Mouse (Mus musculus): ENCODE results near the gene Thap7. TPM values are rescaled to one million over a fixed set of nuclear protein-coding genes. Genes with fewer than 3 reads are reported as not detected.
A peak's percentile ranks its signal among the peaks of the same experiment; 100 is the strongest.

Thap7 gene
- polyA plus RNA-seq, 1 experiment from 2014 or later: 24.4 TPM

DNA sequence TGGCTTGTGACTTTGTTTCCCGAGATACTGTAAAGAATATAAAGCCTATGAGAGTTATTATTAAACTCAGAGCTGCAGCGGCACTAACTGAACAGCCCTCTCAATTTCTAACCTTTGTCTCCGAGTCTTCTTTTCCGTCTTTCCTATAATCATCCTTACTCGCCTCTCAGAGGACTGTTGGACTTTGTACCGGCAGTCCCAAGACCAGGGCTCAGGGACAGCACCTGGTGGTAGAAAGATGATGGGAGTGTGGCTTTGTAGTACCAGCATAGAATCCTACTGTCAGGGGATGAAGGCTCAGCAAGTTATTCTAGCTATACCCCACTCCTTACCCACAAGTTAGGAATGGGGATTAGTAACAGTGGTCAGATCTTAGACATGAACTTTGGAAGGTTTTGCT is 4.7 kb downstream of the Thap7 start:
- ATAC-seq (no peak), DNase-seq (no peak)
- no peaks in the 10 kb centered on the region for H3K9me3 ChIP-seq (ENCODE audit: low read length)
- H3K27me3 ChIP-seq (ENCODE audit: insufficient read depth, low read length): no peaks in the 10 kb centered on the region
- 86% methylated on average over 6 of the region's 6 CpGs for WGBS (ENCODE audit: insufficient replicate concordance)
- no peak overlapping the region for H3K9ac ChIP-seq (replicated peaks)
- H3K4me3 ChIP-seq (ENCODE audit: low read depth, low read length): no peak overlapping the region
- TF ChIP-seq CTCF (IDR thresholded peaks at IDR 0.05; ENCODE audit: low read depth) (no peak), EP300 (IDR thresholded peaks at IDR 0.05; ENCODE audit: low read depth) (no peak)
- no peak overlapping the region for H3K4me2 ChIP-seq (ENCODE audit: low read depth, low read length)
- H3K4me1 ChIP-seq (ENCODE audit: insufficient read depth): peaks cover 8% of the 10 kb centered on the region
- no peak overlapping the region for H3K27ac ChIP-seq (ENCODE audit: low read depth)
- peaks cover 68% of the 10 kb centered on the region for H3K36me3 ChIP-seq (replicated peaks; ENCODE audit: insufficient read depth, low read length)

DNA sequence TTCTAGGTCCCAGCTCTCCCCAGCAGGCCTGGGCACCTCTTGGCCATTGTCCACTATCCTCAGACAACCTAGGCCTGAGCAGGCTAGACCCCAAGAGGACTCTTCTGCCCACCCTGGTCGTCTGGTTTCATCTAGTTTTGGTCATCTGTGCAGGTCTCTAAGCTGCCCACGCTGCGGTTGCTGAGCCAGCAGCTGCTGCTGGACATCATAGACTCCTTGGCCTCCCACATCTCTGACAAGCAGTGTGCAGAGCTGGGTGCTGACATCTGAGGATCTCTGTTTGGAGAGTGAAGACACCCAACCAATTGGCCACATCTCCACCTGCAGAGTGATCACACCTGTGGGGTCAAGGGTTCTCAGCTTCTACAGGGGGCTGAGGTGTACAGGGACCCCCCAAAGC is 5.4 kb downstream of the Thap7 start:
- Histone ChIP-seq H3K4me2 (ENCODE audit: low read depth, low read length) (no peak overlapping the region), H3K9me3 (ENCODE audit: low read length) (no peaks in the 10 kb centered on the region), H3K9ac (replicated peaks) (no peak overlapping the region), H3K4me3 (ENCODE audit: low read depth, low read length) (no peak overlapping the region), H3K4me1 (ENCODE audit: insufficient read depth) (peaks cover 8% of the 10 kb centered on the region), H3K36me3 (replicated peaks; ENCODE audit: insufficient read depth, low read length) (peaks cover 75% of the 10 kb centered on the region), H3K27me3 (ENCODE audit: insufficient read depth, low read length) (no peaks in the 10 kb centered on the region), H3K27ac (ENCODE audit: low read depth) (no peak overlapping the region)
- WGBS (ENCODE audit: insufficient replicate concordance): 80% methylated on average over 3 of the region's 3 CpGs
- DNase-seq: no peak
- ATAC-seq: no peak
- TF ChIP-seq EP300 (IDR thresholded peaks at IDR 0.05; ENCODE audit: low read depth): no peak
- TF ChIP-seq CTCF (IDR thresholded peaks at IDR 0.05; ENCODE audit: low read depth): no peak

DNA sequence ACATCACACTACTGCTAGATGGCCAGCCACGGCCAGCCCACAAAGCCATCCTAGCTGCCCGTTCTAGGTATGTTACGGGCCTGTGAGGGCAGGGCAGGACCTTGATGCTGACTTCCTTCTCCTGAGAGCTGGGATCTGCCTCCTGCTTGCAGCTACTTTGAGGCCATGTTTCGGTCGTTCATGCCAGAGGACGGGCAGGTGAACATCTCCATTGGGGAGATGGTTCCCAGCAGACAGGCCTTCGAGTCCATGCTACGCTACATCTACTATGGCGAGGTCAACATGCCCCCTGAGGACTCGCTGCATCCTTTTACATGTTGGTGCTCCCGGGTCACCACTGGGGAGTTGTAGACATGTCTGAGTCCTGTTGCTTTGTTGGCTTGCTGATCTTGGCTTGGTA is 6.8 kb downstream of the Thap7 start:
- no peaks in the 10 kb centered on the region for H3K27me3 ChIP-seq (ENCODE audit: insufficient read depth, low read length)
- no peaks in the 10 kb centered on the region for H3K4me1 ChIP-seq (ENCODE audit: insufficient read depth)
- ATAC-seq: no peak
- WGBS (ENCODE audit: insufficient replicate concordance): 89% methylated on average over 11 of the region's 11 CpGs
- no peaks in the 10 kb centered on the region for H3K9me3 ChIP-seq (ENCODE audit: low read length)
- peaks cover 86% of the 10 kb centered on the region for H3K36me3 ChIP-seq (replicated peaks; ENCODE audit: insufficient read depth, low read length)
- TF ChIP-seq EP300 (IDR thresholded peaks at IDR 0.05; ENCODE audit: low read depth): no peak
- TF ChIP-seq CTCF (IDR thresholded peaks at IDR 0.05; ENCODE audit: low read depth): no peak
- no peak overlapping the region for H3K27ac ChIP-seq (ENCODE audit: low read depth)
- H3K9ac ChIP-seq (replicated peaks): no peak overlapping the region
- no peak overlapping the region for H3K4me3 ChIP-seq (ENCODE audit: low read depth, low read length)
- DNase-seq: no peak
- H3K4me2 ChIP-seq (ENCODE audit: low read depth, low read length): no peak overlapping the region

DNA sequence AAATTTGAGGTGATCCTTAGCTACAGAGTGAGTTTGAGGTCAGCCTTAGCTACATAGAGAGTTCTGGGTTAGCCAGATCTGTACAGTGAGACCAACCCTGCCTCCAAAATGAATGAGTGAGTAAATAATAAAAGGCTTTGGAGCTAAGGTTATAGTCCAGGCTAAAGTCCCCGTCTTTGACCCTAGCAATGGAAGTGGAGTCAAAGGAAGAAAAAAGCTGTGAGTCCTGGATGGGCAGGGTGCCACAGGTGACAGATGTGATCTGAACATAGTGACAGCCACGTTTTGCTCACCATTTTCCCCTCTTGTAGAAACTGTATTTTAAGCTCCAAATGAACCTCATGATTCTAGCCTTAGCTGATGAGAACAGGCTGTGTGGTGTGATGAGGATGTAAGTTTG is 12.0 kb downstream of the Thap7 start:
- H3K9ac ChIP-seq (replicated peaks): no peak overlapping the region
- no peaks in the 10 kb centered on the region for H3K9me3 ChIP-seq (ENCODE audit: low read length)
- 67% methylated on average over 2 of the region's 2 CpGs for WGBS (ENCODE audit: insufficient replicate concordance)
- no peak for ATAC-seq
- H3K4me1 ChIP-seq (ENCODE audit: insufficient read depth): no peaks in the 10 kb centered on the region
- H3K36me3 ChIP-seq (replicated peaks; ENCODE audit: insufficient read depth, low read length): peaks cover 63% of the 10 kb centered on the region
- DNase-seq: no peak
- no peak overlapping the region for H3K4me2 ChIP-seq (ENCODE audit: low read depth, low read length)
- H3K4me3 ChIP-seq (ENCODE audit: low read depth, low read length): no peak overlapping the region
- TF ChIP-seq CTCF (IDR thresholded peaks at IDR 0.05; ENCODE audit: low read depth) (no peak), EP300 (IDR thresholded peaks at IDR 0.05; ENCODE audit: low read depth) (no peak)
- H3K27ac ChIP-seq (ENCODE audit: low read depth): no peak overlapping the region
- no peaks in the 10 kb centered on the region for H3K27me3 ChIP-seq (ENCODE audit: insufficient read depth, low read length)

DNA sequence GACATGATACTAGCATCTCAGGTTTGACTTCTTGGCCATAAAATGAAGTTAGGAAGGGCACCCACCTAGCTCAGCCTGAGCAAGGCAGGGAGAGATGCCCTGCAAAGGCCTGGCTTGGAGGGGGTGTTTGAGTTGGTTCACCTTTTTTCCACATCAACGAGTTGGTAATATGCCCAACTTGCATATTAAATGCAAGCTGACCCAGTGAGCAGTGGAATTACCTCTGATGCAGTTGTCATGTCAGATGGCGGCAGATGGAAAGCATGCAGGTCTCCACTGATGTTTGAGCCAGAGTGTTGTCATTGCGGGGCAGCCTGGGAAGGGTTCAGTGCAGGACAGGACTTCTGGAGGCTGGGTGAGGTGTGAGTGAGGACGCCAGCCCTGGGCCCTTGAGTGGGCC is 19.5 kb downstream of the Thap7 start:
- Histone ChIP-seq H3K9me3 (ENCODE audit: low read length) (no peaks in the 10 kb centered on the region), H3K27ac (ENCODE audit: low read depth) (0 out of 2 replicates have a peak overlapping the region, but pooled peaks have one; percentile 82), H3K4me2 (ENCODE audit: low read depth, low read length) (no peak overlapping the region), H3K9ac (replicated peaks) (0 out of 2 replicates have a peak overlapping the region, but pooled peaks have one; percentile 11), H3K4me1 (ENCODE audit: insufficient read depth) (peaks cover 28% of the 10 kb centered on the region), H3K36me3 (replicated peaks; ENCODE audit: insufficient read depth, low read length) (peaks cover 31% of the 10 kb centered on the region), H3K27me3 (ENCODE audit: insufficient read depth, low read length) (no peaks in the 10 kb centered on the region), H3K4me3 (ENCODE audit: low read depth, low read length) (no peak overlapping the region)
- TF ChIP-seq EP300 (IDR thresholded peaks at IDR 0.05; ENCODE audit: low read depth): no peak
- TF ChIP-seq CTCF (IDR thresholded peaks at IDR 0.05; ENCODE audit: low read depth): no peak
- DNase-seq (no peak), ATAC-seq (no peak)
- WGBS (ENCODE audit: insufficient replicate concordance): 87% methylated on average over 4 of the region's 4 CpGs

DNA sequence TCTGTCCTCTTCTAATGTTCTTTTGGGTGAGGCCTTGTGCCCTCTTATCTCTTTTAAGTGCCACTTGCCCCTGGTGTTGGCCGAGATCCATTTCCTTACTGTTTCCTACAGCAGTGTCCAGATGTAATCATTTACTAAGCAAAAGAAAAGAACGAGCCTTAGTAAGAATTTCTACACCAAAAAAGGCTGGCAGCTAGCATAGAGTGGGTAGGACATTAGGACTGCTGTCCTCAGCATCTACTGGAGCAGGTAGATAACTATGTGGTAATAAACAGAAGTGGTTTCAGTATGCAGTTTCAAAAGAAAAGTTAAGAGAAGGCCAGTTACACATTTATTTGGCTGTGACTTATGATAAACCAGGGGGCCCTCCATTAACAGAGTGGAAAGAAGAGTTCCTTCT is 20.2 kb downstream of the Thap7 start:
- H3K36me3 ChIP-seq (replicated peaks; ENCODE audit: insufficient read depth, low read length): peaks cover 26% of the 10 kb centered on the region

DNA sequence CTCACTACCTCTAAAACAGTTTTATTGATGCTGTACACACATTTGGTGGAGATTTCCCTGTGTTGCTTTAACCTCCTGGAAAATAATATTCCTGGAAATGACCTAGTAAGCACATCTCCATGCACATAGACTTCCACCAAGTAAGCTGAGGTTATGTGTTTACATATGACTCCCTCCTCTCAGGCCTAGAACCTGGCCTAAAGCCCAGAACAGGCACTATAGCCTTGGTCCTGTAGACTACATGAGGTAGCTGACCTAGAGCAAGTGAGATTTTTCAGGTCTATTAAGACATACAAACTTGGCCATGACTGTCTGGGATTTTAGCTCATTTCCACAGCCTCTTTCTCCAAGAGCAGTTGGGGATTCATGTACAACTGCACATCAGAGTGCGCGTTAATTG is 20.8 kb downstream of the Thap7 start:
- WGBS (ENCODE audit: insufficient replicate concordance): 88% methylated on average over 2 of the region's 2 CpGs
- H3K4me2 ChIP-seq (ENCODE audit: low read depth, low read length): peak overlapping the region; percentile 94
- H3K9ac ChIP-seq (replicated peaks): peak overlapping the region; percentile 67; the same call in 1 of the 2 replicates
- DNase-seq: no peak
- H3K36me3 ChIP-seq (replicated peaks; ENCODE audit: insufficient read depth, low read length): peaks cover 23% of the 10 kb centered on the region
- H3K27me3 ChIP-seq (ENCODE audit: insufficient read depth, low read length): no peaks in the 10 kb centered on the region
- no peak for ATAC-seq
- peak overlapping the region; percentile 82 for H3K27ac ChIP-seq (ENCODE audit: low read depth)
- H3K4me3 ChIP-seq (ENCODE audit: low read depth, low read length): peak overlapping the region; percentile 84; the same call in 1 of the 2 replicates
- H3K4me1 ChIP-seq (ENCODE audit: insufficient read depth): peaks cover 28% of the 10 kb centered on the region
- TF ChIP-seq CTCF (IDR thresholded peaks at IDR 0.05; ENCODE audit: low read depth) (no peak), EP300 (IDR thresholded peaks at IDR 0.05; ENCODE audit: low read depth) (no peak)
- no peaks in the 10 kb centered on the region for H3K9me3 ChIP-seq (ENCODE audit: low read length)

More for the DNA sequence above, 20.2 kb downstream of the Thap7 start:
- Histone ChIP-seq H3K27me3 (ENCODE audit: insufficient read depth, low read length) (no peaks in the 10 kb centered on the region), H3K9me3 (ENCODE audit: low read length) (no peaks in the 10 kb centered on the region), H3K4me1 (ENCODE audit: insufficient read depth) (peaks cover 28% of the 10 kb centered on the region), H3K4me3 (ENCODE audit: low read depth, low read length) (no peak overlapping the region), H3K4me2 (ENCODE audit: low read depth, low read length) (peak overlapping the region; percentile 94), H3K27ac (ENCODE audit: low read depth) (peak overlapping the region; percentile 82), H3K9ac (replicated peaks) (0 out of 2 replicates have a peak overlapping the region, but pooled peaks have one; percentile 67)
- 35% methylated on average over 2 of the region's 2 CpGs for WGBS (ENCODE audit: insufficient replicate concordance)
- DNase-seq (no peak), ATAC-seq (no peak)
- no peak for TF ChIP-seq CTCF (IDR thresholded peaks at IDR 0.05; ENCODE audit: low read depth)
- no peak for TF ChIP-seq EP300 (IDR thresholded peaks at IDR 0.05; ENCODE audit: low read depth)
